Mouse (Mus musculus) spleen, adult 2 months (tissue): Measurements from ENCODE around the gene Kat5. TPM values are rescaled to one million over a fixed set of nuclear protein-coding genes. Genes with fewer than 3 reads are reported as not detected.

Experiments used
- DNase-seq, 2 experiments: peaks; one replicate each; pipeline versions ENCODE4 v3.0.0 to v3.0.0-alpha.2; 2012 to 2021; ENCODE audit warnings: low spot score in 2 of 2, low read depth in 1 of 2
- H3K27ac ChIP-seq: fragments of 200-500 bp; 2 replicates; pipeline ENCODE4 v1.5.1; 2012; ENCODE audit warnings: low read length, inconsistent platforms; ENCODE audit not compliant: insufficient read depth
- H3K27me3 ChIP-seq: fragments of 200-500 bp; 2 replicates; pipeline ENCODE4 v1.6.1; 2012; ENCODE audit warnings: mild to moderate bottlenecking, moderate library complexity, low read length, inconsistent platforms; ENCODE audit not compliant: control insufficient read depth, insufficient read depth
- H3K36me3 ChIP-seq: fragments of 200-500 bp; 2 replicates; pipeline ENCODE4 v1.6.1; 2012; ENCODE audit warnings: mild to moderate bottlenecking, low read length, inconsistent platforms; ENCODE audit not compliant: control insufficient read depth, insufficient read depth
- H3K4me1 ChIP-seq: fragments of 200-500 bp; 2 replicates; pipeline ENCODE4 v1.6.1; 2011; ENCODE audit warnings: inconsistent platforms; ENCODE audit not compliant: control insufficient read depth, insufficient read depth, insufficient read length
- H3K4me3 ChIP-seq: fragments of 200-500 bp; 2 replicates; pipeline ENCODE4 v1.5.1; 2011; ENCODE audit warnings: mild to moderate bottlenecking, inconsistent platforms; ENCODE audit not compliant: insufficient read depth, insufficient read length; ENCODE audit errors: extremely low read depth
- CTCF ChIP-seq: fragments of 200-500 bp; IDR thresholded peaks from 2 replicates; pipeline ENCODE4 v1.5.1; 2011; ENCODE audit warnings: mild to moderate bottlenecking, inconsistent platforms; ENCODE audit not compliant: insufficient read depth, insufficient read length, insufficient replicate concordance; ENCODE audit errors: extremely low read depth
- POLR2A ChIP-seq: fragments of 200-500 bp; IDR thresholded peaks from 2 replicates; pipeline ENCODE4 v1.6.1; 2011; ENCODE audit warnings: low read depth, low read length, inconsistent platforms
- WGBS: fragments of 180-500 bp; shearing (Covaris S2); methylation state at CpG from one replicate; pipeline ENCODE4 v1.1.7; 2018; 5-methylcytosine and 5-hydroxymethylcytosine counted together
- polyA plus RNA-seq: library from polyadenylated mRNA; depleted of rRNA; stranded (reverse); fragments of >200 nt; gene quantifications from 2 replicates; pipeline ENCODE4 v1.2.3, GENCODE M21; 2012

The Kat5 gene
- polyA plus RNA-seq, 1 experiment, result 37.3 TPM

- DNase-seq, result peak; percentile 28 to 50
- no peak for TF ChIP-seq POLR2A
- no peak for TF ChIP-seq CTCF
- peak overlapping the region; percentile 21 for H3K27ac ChIP-seq
- H3K4me1 ChIP-seq, result peaks cover 29% of the 10 kb centered on the region
- no peak overlapping the region for H3K4me3 ChIP-seq
- no peaks in the 10 kb centered on the region for H3K27me3 ChIP-seq
- H3K36me3 ChIP-seq, result peaks cover 21% of the 10 kb centered on the region
- WGBS, result 11% methylated on average over 5 of the region's 5 CpGs
Measured at GRCm38 (mm10) chr19:5571831-5572230, 38.2 kb downstream of the Kat5 start.

DNA sequence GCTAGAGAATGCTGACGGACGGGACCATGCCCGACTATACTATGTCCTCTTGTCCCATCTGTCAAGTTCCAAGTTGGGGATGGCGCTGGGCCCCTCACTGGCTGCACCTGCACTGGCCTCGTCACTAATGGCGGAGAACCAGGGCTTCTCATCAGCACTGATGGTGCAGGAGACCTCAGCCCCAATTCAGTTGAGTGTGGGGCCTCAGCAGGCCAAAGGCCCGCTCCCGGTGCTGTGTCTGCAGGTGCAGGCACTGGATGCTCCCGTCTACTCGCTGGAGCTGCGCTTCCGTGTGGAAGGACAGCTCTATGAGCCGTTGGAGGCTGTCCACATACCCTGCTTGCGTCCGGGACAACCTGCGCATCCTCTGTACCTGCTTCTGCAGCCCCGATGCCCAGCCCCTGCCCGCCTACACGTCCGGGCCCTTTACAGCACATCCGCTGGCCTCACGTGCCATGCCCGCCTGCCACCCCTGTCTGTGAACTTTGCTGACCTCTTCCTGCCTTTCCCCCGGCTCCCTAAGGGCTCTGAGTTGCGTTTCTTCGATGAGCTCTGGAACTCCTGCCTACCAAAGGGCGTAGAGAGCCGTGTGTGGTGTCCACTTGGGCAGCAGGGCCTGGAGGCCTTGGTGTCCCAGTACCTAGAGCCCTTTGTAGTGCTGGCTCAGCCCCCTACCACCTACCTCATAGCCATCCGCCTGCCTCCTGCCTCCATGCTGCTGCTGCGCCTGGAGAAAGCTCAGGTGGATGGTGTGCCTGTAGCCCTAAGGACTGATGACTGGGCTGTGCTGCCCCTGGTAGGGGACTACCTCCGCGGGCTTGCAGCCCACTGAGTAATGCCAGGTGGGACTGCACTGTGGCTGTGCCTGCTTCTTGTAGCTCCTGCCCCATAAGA is 39.4 kb downstream of the Kat5 start:
- no peak overlapping the region for H3K4me3 ChIP-seq
- TF ChIP-seq POLR2A (no peak), CTCF (no peak)
- H3K36me3 ChIP-seq, result peaks cover 21% of the 10 kb centered on the region
- H3K27me3 ChIP-seq, result no peaks in the 10 kb centered on the region
- H3K4me1 ChIP-seq, result peaks cover 32% of the 10 kb centered on the region
- no peak overlapping the region for H3K27ac ChIP-seq
- 91% methylated on average over 32 of the region's 32 CpGs for WGBS
- no peak for DNase-seq

- WGBS, result 84% methylated on average over 10 of the region's 10 CpGs
- TF ChIP-seq CTCF, result no peak
- no peak for TF ChIP-seq POLR2A
- Histone ChIP-seq H3K4me1 (peaks cover 32% of the 10 kb centered on the region), H3K36me3 (peaks cover 21% of the 10 kb centered on the region), H3K27me3 (0 out of 2 replicates have a peak, but pooled peaks cover 1% of the 10 kb centered on the region), H3K27ac (no peak overlapping the region), H3K4me3 (no peak overlapping the region)
- DNase-seq, result no peak
Measured at GRCm38 (mm10) chr19:5569521-5569920, 40.5 kb downstream of the Kat5 start.

DNA sequence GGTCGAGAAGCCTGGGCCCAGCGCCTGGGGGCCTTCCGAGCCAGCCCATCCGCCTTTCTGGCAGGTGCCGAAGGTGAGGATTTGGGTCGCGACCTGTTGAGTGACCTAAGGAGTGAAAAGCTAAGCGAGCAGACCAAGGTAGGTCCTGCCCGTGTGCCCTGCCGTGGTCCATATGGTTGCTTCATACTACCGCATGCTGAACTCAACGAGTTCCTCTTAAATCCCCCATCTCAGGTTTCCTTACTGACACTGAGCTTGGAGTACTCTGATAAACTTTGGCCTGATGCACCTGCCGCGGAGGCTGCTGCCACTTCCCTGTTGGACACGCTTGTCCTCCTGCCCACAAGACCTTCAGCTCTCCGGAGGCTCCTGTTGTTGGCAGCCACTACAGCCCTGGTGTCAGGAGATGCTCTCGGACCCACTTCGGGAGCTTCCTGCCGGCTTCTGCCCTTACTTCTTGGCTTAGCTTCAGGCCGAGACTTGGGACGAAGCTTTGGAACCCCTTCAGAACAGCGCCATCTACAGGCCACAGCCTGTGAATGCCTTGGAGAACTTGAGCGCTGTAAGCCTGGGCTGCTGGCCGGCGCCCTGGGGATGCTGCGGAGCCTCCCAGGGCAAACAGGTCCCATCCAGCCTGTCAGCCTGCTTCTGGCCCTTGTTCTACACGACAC is 41.4 kb downstream of the Kat5 start:
- peak overlapping the region; percentile 94 for H3K27ac ChIP-seq
- H3K27me3 ChIP-seq, result 0 out of 2 replicates have a peak, but pooled peaks cover 2% of the 10 kb centered on the region
- H3K36me3 ChIP-seq, result peaks cover 21% of the 10 kb centered on the region
- H3K4me3 ChIP-seq, result peak overlapping the region; percentile 92
- peaks cover 32% of the 10 kb centered on the region for H3K4me1 ChIP-seq
- WGBS, result 3% methylated on average over 27 of the region's 27 CpGs
- TF ChIP-seq CTCF, result peak; percentile 90; the same call in 1 of the 2 replicates
- no peak for TF ChIP-seq POLR2A
- DNase-seq, result peak; percentile 72 to 74

GRCm38 (mm10) chr19:5567534-5568469 is 42.2 kb downstream of the Kat5 start, which contains the start of gene Ap5b1:
TSS of gene Ap5b1 (plus strand) at chr19:5568025.
- H3K36me3 ChIP-seq, result peaks cover 21% of the 10 kb centered on the region
- H3K27me3 ChIP-seq, result 0 out of 2 replicates have a peak, but pooled peaks cover 2% of the 10 kb centered on the region
- H3K4me3 ChIP-seq, result peak within 1 kb of the TSS; percentile 92
- peaks cover 30% of the 10 kb centered on the region for H3K4me1 ChIP-seq
- TF ChIP-seq POLR2A (peak; percentile 17; the same call in 1 of the 2 replicates), CTCF (peak; percentile 97)
- peak; percentile 68 to 89 for DNase-seq
- H3K27ac ChIP-seq, result peak within 1 kb of the TSS; percentile 94
- 1% methylated on average over 101 of the region's 102 CpGs for WGBS

GRCm38 (mm10) chr19:5567180-5567533 is 42.9 kb downstream of the Kat5 start:
- 2% methylated on average over 26 of the region's 26 CpGs for WGBS
- peak overlapping the region; percentile 94 for H3K27ac ChIP-seq
- DNase-seq, result no peak
- TF ChIP-seq POLR2A, result no peak
- TF ChIP-seq CTCF, result no peak
- peak overlapping the region; percentile 92 for H3K4me3 ChIP-seq
- H3K4me1 ChIP-seq, result peaks cover 24% of the 10 kb centered on the region
- peaks cover 21% of the 10 kb centered on the region for H3K36me3 ChIP-seq
- 0 out of 2 replicates have a peak, but pooled peaks cover 2% of the 10 kb centered on the region for H3K27me3 ChIP-seq
